Mouse (Mus musculus) cerebellum, adult 9-10 months (tissue): ENCODE data around the gene Stambpl1.

ENCODE experiments used
- DNase-seq: peaks from one replicate; pipeline ENCODE4 v3.0.0; 2022

Stambpl1 gene

DNA sequence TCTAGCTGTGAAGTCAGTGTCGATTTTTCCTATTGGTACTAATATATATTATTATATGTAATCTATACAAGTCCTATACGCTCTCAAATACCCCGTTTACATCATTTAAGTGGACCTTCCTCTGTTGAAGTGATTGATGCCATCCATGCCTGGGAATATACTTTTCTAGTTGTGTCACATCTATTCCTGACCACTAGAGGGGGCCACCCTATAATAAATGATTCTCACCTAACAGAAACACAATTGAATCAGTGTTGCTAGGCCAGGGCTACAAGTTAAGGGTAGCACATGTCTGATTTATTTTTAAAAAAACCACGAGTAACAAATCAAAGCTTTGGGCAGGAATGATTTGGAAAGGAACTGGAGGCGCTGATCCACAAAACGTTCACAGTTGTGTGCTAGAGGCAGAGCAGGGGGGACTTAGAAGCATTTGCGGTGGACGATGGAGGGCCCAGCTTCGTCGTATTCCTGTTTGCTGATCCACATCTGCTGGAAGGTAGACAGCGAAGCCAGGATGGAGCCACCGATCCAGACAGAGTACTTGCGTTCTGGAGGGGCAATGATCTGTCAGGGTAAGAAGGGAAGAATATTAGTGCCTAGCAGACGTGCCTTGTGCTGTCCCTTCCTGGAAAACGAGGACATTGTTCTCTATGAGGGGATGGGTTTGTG, 49.4 kb downstream of the Stambpl1 start:
- peak; percentile 30 for DNase-seq

DNA sequence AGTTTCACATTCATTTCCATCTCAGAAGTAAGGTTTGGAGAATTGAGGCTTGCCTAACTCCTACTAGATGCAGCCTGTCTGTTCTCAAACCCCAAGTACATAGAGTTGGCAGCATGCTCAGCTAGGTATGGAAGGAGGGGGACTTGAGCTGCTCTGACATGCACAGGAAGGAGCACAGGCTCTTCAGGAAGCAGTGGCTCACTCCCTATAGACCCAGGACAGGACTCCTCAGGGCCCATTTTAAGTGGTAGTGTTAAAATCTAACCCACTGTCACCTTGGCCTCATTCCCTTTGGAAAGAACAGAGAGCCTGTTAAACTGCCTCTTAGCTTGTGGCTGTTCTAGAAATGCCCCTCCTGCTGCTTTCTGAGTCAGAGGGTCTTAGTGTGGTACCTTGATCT, 50.9 kb downstream of the Stambpl1 start:
- no peak for DNase-seq

DNA sequence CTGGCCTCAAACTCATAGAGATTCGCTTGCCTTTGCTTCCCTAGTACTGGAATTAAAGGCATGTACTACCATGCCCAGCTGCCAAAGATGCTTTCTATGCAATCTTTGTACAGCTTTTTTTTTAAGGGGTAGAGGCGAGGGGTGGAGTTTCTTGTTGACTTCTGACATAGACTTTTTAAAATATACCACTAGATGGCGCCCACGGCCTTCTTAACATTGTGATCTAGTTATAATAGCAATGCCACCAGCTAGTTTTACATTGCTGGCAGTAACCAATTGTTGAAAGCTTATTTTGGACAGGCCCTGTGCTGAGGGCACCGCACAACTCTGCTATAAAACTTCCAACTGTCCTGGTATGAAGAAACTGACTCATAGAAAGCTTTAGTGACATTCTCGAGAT, 52.0 kb downstream of the Stambpl1 start:
- peak; percentile 65 for DNase-seq

DNA sequence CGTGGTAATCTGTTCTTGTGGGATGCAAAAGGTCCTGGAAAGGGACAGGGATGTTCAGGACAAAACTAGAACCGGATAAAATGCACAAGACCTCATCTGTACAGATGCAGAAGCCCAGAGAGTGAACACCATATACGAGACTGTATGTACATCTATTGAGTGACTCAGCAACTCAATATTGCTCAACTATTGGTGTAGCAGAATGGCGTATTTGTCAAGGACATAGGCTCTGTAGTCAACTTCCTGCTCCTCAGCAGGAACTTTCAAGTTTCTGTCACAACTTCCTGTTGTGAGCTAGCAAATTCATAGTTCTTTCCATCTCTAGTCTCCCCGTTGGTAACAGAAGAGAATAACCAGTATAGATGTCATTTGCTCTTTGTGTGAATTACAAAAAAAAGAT, 56.5 kb downstream of the Stambpl1 start:
- no peak for DNase-seq

DNA sequence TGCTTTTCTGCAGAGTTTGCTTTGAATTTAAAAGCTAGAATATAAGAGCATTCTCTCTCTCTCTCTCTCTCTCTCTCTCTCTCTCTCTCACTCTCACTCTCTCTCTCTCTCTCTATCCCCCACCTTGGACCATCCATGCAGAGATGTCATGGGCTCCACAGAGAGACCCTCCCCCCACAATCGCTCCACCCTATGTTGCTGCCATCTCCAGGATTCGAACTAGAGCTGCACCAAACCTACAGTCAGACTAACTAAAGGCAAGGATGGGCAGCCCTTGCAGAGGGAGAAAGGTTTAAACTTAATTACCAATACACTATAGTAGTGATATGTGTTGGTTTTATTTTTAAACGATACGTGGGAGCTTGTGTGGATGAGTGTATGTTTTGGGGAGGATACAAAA, 58.6 kb downstream of the Stambpl1 start:
- no peak for DNase-seq

DNA sequence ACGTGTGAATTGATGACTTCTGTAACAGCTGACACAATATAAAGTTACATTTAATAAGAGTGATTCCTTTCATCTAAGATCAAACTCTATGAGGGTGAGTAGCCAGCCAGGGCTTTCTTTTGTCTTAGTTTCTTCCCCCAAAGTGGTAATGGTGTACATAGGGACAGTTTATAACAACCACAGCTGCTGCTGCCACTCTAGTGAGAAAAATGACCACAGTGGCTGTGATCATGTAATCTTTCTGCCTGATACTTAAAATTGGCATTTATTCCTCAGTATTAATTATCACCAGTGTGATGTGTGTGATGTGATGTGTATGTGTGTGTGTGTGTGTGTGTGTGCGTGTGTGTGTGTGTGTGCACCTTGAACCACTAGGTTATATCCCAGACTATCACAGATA, 59.9 kb downstream of the Stambpl1 start:
- DNase-seq: no peak

DNA sequence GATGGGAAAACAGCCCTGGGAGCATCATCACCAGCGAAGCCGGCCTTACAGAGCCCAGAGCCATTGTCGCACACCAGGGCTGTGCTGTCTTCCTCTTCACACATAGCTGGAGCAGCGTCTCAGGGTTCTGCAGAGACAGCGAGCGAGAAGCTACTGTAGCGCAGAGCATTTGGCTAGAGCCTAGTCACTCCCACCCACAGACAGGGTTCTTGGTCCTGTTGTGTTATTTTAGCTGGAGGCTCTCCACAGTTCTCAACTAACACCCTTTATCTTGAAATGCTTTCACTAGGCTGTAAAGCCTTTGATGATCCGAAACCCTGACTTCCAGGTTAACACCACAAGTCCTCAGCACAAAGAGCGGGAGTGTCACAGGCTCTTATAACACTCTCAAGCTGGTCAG, 60.4 kb downstream of the Stambpl1 start:
- no peak for DNase-seq

DNA sequence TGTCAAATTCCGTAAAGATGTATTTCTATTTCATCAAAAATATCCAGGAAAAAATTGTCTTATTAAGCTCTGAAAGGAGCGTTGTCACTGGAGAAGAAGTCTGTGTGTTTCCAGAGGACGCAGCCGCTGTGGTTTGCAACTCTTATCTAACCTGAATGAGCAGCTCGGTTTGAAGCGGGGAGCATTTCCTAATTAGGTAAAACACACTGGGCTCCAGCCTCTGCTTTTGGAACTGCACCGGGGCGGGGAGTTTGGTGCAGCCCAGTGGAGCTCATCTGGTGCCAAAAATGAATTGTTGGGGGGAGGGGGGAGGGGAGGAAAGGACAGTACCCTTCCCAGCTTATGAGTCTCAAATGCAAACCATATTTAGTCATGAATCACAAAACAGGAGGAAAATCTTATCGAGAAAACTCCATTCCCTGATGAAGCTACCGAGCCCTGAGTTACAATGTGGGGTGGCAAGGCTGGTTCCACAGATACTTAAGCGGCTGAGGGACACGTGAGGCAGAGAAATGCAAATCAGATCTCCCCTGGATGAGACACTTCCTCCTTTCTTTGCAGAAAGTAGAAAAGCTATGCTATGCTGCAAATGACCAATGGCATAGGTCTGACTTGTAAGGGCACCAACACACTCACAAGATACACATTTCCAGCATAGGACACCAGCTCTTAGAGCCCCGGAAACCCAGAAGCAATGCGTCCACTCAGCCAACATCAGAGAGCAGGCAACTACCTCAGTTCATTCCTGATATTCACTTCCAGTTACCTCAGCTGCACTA, 62.3 kb downstream of the Stambpl1 start:
- no peak for DNase-seq

DNA sequence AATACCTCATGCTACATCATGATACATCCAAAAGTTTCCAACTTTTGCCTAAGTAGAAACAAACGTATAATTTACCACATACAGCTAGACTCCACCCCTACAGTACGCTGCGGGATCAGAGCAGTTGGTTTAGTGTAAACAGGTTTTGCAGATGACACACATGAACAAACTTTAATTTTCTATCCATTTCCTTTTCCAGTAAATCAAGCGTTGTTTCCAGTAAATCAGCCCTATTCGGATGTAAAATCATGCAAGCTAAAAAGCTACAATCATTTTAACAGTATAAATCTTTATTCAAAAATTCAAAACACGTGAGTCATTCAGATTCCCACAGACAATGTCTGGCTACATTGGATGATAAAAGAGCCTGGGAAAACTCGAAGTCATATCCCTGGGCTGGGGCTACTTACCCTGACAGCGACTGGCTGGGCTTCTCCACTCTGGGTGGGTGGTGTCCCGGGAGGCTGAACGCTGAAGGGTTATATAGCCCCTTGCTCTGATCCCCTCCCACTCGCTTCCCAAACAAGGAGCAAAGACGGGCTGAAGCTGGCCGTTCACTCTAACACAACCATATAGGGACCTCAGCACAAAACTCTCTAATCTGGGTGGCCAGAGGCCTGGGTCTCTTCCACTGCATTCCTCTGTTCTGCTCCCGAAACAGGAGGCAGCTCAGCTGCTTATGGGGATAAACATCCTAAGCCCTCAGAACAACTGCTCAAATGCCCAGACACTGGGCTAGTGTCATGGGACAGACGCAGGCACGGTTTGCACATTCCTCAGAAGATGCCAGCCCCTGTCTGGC, 63.1 kb downstream of the Stambpl1 start, which contains the start of gene Acta2:
TSS of gene Acta2 (minus strand) at position 711 of the 802 bp plus-strand sequence.
- no peak for DNase-seq

DNA sequence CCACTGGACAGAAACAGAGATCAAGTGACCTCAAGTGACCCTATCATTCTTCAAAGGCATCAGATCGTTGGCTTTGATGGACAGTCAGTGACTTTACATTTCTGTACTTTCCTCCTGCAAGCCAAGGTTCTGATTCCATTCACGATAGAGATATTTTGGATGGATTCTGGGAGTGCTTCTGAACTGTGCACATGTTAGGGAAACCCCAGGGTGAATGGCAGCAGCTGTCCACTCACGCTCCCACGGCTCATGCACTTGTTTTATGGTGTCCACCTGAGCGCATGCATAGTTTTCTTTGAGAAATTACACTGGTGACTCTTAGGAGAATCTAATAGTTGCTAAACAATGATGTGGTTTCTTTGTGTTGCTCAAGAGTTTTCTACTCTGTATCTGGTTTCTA, 64.1 kb downstream of the Stambpl1 start:
- DNase-seq: no peak

DNA sequence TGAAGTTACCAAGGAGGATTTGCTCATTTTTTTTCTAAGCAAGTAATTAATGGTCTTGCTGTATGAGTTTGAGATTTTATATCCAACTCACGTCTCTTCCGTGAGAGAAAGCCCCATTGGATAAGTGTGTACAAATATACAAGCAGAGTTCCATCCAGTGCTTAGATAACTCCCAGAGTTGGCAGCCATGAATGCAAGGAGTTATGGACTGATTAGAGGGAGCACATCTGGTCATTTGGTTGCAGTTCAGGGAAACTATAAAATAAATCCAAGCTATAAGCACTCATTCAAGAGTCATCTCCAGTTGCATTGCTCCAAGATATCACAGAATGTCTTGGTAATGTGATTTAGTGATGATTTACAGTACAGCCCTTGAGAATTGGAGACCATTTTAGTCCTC, 64.9 kb downstream of the Stambpl1 start:
- no peak for DNase-seq

DNA sequence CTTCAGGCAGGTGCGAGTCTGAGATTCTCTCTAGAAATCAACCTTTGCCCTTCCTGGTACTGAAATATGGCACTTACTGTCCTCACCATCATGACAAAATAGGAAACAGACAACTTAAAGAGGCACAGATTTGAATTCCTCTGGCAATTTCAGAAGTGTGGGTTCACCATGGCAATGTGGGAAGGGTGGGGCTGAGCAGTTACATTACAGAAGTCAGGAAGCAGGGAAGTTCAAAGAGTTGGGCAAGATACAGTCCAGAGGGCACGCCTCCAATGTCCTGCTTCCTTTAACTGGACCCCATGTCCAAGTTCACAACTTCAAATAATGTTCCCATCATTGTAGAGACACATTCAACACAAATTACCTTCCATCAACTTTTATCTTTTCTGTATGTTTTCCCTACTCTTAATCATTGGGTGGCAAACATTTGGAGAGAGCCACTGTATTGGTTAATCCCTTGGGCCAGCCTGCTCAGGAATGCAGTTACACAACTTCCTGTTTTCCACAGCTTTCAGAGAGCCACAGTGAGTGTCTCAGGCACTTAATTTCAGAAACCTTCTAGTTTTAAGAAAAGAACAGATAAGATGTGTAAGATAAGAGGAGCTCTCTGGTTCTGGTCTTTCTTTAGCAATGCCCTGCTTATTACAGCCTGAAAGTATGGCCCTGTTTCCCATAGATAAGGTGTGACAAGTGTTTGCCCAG, 70.4 kb downstream of the Stambpl1 start:
- no peak for DNase-seq

DNA sequence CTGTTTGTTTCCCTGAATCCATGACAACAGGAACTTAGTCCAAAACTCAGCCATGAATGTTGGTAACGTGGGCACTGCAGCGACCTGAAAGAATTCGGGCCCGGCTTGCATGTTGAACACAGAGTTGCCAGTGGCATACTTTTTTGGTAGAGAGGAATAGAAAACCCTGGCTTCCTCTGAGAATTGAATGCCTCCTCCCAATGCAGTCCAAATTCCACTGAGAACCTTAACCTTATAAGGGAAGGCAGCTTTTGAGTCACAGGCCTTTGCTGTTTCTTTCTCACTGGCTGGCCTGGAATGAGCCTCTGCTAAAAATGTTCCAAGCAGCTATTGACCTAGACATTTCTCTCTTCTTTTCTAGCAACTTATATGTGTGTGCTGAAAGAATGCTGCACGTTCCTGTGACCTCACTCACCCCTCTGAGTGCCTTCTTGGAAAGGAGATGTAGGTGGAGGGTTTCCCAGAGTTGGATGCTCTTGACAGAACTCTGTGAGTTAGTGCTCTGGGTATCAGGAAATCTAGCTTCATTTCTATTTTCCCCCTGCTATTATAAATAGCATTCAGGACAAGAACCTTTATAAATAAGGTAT, 73.7 kb downstream of the Stambpl1 start:
- no peak for DNase-seq

DNA sequence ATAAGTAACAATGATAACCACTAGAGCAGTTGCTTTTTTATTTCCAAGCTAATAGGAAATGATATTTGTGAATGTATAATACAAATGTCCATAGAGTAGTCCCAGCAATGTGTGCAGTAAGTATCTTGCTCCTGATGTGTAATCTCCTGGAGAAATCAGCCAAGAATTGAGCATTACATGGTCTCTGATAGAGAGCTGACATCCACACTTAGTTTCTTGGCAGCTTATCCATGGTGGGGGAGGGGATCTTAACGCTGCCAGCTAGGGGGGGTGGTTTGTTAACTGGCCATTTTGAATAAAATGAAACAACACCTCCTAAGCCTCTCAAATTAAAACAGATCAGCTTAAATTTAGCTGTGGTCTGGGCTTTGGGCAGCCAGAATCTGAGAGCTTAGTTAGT, 77.0 kb downstream of the Stambpl1 start:
- DNase-seq: no peak

DNA sequence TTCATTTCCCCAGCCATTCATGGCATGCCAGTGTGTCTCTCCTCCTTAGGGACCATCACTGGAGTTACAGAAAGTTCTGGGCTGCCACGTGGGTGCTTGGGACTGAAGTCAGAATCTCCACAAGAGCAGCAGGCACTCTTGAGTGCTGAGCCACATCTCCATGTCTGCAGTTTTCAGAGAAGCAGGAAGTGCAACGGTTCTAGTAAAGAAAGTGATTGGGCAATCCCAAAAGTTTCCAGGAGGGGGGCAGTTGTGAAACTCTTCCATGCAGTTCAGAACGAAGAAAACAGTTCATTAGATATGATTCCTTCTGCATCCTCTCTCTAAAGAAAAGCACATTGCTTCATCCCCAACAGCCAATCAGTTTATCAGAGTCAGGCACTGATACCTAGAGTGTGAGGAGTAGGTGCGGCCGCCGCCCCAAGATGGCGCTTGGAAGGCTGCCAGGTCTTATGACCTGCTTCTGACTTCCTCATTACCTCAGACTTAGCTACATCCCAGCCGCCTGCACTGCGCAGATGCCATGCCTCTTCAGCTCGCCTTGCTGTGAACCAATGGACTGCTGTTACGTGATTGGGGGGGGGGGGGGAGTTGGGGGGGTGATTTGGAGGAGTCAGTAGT, 78.2 kb downstream of the Stambpl1 start:
- no peak for DNase-seq

DNA sequence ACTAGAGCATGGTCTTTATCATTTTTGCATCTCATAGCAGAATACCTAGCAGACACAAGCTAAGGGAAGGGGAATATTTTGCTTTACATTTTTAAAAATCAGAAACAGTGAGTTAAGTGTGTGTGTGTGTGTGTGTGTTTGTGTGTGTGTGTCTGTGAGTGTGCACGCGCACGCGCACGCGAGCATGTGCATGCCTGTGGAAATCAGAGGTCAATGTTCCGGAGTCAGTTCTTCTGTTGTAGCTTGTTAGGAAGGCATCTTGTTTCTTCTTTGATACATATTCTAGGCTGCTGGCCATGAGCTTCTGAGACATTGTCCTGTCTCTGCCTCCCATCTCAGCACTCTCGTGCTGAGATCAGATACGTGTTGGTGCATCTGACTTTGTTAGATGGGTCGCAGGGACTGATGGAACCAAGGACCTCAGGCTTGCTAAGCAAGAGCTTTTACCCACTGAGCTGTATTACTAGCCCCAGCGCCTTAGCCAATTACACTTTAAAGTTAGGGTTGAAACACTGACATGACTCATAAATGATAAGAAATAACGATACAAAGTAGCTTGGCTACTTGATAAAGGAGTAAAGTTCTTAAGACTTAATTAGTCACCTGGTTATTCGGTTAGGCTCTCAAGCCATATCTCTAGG, 78.9 kb downstream of the Stambpl1 start:
- DNase-seq: no peak

DNA sequence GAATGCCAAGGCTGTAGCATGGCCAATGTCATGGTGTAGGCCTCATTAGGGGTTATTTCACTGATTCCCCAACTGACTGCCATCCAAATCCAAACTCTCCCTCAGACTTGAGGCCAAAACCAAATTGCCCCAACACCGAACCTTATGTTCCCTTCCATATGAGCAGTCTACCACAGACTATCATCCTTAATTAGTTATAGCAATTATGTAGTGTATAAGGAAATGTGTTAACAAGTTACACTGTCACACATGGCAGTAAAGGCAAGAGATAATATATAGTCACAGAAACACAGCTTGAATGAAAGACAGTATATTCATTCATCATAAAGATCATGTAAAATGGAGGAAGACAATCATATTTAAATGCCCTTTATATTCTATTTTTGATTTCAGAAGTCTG, 81.0 kb downstream of the Stambpl1 start:
- DNase-seq: no peak

DNA sequence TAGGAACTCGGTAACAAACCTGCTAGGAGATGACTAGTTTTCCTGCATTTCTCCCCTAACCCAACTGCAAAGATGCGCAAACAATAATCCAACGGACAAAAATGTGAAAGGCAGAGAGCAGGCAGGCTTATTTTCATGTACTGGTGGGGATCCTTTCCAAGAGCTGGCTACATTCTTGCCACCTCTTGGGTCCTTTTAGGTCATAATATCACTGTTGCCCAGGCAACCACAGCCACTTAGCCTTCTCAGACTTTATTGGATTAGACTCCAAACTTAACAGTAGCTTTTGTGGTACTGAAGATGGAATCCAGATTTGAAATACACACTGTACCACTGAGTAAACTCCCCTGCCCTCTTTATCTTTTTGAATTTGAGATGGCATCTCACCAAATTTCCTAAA, 86.0 kb downstream of the Stambpl1 start:
- DNase-seq: no peak

DNA sequence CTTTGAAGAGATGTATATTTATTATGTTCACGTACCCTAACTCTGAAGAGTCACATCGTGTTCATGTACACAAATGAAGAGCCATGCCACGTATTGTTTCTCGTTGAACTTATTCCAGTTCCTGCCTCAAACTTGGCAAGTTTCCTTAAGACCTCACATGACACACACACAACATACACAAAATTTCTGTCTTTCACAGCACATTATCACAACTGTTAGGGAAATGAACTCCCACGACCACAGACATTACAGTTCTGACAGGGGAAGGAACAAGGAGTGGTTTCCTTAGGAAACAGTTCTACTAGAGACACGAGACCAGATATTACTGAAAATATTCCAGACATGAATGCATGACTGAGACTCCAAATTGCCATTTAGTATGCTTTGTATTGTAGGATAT, 91.6 kb downstream of the Stambpl1 start:
- no peak for DNase-seq

DNA sequence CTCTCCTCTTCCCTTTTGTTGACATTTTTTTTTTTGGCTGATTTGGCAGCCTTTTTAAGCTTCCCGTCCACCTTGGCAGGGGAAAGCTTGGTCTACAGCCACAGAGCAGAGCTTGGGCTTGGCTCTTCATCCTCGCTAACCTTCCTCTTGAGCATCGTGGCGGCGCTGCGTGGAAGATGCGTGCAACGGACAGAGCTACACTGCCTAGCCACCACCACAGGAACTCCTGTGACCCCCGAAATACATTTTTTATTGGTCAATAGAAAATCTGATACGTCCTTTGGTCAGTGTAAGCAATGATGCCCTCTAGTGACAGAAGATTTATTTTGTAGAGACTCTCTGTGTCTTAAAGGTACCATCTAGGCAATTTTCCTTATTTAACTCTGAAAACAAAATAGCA, 92.4 kb downstream of the Stambpl1 start:
- peak; percentile 17 for DNase-seq

DNA sequence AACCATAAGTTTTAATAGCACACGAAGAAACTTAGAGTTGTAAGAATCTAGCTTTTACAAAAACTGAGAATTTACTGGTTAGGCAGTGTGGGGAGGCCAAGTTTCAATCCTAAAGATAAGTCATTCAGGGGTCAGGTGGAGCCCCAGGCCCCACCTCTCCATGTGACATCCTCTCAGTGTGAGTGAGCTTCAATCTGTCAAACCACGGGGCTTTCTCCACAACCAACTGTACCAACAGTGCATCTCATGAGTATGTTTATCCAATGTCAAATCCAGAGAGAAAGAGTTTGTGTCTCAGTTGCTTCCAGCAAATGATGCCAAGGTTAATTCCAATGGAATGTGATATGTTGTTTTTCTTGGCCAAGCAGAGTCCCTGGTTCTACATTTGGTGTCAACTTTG, 92.8 kb downstream of the Stambpl1 start:
- no peak for DNase-seq

DNA sequence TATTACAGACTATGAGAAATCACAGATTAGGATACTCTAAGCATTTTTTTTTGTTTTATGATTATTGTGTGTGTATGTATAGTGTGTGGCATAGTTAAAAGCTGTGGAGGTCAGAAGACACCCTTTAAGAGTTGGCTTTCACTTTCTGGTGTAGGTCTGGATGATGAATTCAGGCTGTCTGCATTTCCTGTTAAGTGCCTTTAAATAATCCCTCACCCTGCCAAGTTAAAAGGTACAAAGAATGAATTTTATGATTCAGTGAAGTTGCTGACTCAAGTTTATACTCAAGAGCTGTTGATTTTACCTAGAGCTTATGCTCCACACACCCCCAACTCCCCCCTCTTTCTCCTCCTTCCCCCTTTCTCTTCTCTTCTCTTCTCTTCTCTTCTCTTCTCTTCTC, 95.2 kb downstream of the Stambpl1 start:
- no peak for DNase-seq
